Mouse (Mus musculus): ENCODE measurements around the gene Ces3b. TPM values are rescaled to one million over a fixed set of nuclear protein-coding genes. Genes with fewer than 3 reads are reported as not detected.
"Not testable (repeated sequence)": the region's sequence is repeated elsewhere in the genome, so short reads cannot be mapped to it uniquely, and the experiment has no call there.

Ces3b gene
- polyA plus RNA-seq, 2 experiments, result not detected

DNA sequence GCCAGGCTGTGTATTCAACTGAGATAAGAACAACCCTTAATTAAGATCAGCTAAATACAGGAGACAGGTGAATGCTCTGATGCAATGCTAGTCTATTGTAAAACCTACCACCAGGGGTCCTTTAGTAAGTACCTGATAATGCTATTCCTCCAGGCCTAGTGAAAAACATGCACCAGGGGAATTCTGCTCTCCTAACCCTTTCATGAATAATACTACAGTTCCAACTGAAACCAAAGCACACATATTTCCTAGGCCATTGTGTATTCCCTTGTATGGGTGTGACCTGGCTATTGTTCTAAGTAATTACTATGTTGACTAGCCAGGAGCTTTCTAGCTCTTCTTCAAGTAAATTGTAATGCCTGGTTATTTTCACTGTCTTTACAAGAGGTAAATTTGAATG, 23.5 kb upstream of the Ces3b start:
- H3K9ac ChIP-seq (ENCODE audit: low read depth, low read length, severe bottlenecking), result no peak overlapping the region
- peaks cover 4% of the 10 kb centered on the region; the same call in 1 of the 2 replicates for H3K9me3 ChIP-seq (ENCODE audit: control insufficient read depth, low read length)
- no peaks in the 10 kb centered on the region for H3K4me1 ChIP-seq (ENCODE audit: control insufficient read depth, insufficient read depth, low read length)
- H3K27ac ChIP-seq (replicated peaks; ENCODE audit: low read depth, low read length), result no peak overlapping the region
- H3K27me3 ChIP-seq (ENCODE audit: control insufficient read depth, insufficient read depth, low read length), result no peaks in the 10 kb centered on the region
- DNase-seq (ENCODE audit: low spot score), result no peak
- no peak for TF ChIP-seq POLR2A (IDR thresholded peaks at IDR 0.05; ENCODE audit: borderline replicate concordance, extremely low read depth, insufficient read depth, insufficient read length)
- ATAC-seq (ENCODE audit: low FRiP score, low read depth), result no peak
- no peaks in the 10 kb centered on the region for H3K36me3 ChIP-seq (ENCODE audit: control insufficient read depth, insufficient read depth, low read length)
- H3K4me2 ChIP-seq (replicated peaks; ENCODE audit: low read depth, low read length, severe bottlenecking), result no peak overlapping the region
- no peak overlapping the region for H3K4me3 ChIP-seq (replicated peaks; ENCODE audit: low read length)

- 18% methylated on average over 1 of the region's 1 CpGs for WGBS
- no peaks in the 10 kb centered on the region for H3K27me3 ChIP-seq (ENCODE audit: control insufficient read depth, insufficient read depth, low read length)
- H3K36me3 ChIP-seq (ENCODE audit: control insufficient read depth, insufficient read depth, low read length), result no peaks in the 10 kb centered on the region
- no peaks in the 10 kb centered on the region for H3K4me1 ChIP-seq (ENCODE audit: control insufficient read depth, insufficient read depth, low read length)
- TF ChIP-seq POLR2A (IDR thresholded peaks at IDR 0.05; ENCODE audit: borderline replicate concordance, extremely low read depth, insufficient read depth, insufficient read length), result no peak
- H3K9ac ChIP-seq (ENCODE audit: low read depth, low read length, severe bottlenecking), result no peak overlapping the region
- ATAC-seq (ENCODE audit: low FRiP score, low read depth) (peak; percentile 34; the same call in 1 of the 2 replicates), DNase-seq (ENCODE audit: low spot score) (peak; percentile 41)
- no peak overlapping the region for H3K27ac ChIP-seq (replicated peaks; ENCODE audit: low read depth, low read length)
- peaks cover 4% of the 10 kb centered on the region; the same call in 1 of the 2 replicates for H3K9me3 ChIP-seq (ENCODE audit: control insufficient read depth, low read length)
- H3K4me3 ChIP-seq (replicated peaks; ENCODE audit: low read length), result no peak overlapping the region
- H3K4me2 ChIP-seq (replicated peaks; ENCODE audit: low read depth, low read length, severe bottlenecking), result no peak overlapping the region
Measured at GRCm38 (mm10) chr8:105066761-105067160, 16.8 kb upstream of the Ces3b start.

GRCm38 (mm10) chr8:105067905-105068304, 15.6 kb upstream of the Ces3b start:
- ATAC-seq (ENCODE audit: low FRiP score, low read depth); DNase-seq (ENCODE audit: low spot score); H3K9me3 ChIP-seq (ENCODE audit: control insufficient read depth, low read length); H3K27ac ChIP-seq (replicated peaks; ENCODE audit: low read depth, low read length); H3K4me3 ChIP-seq (replicated peaks; ENCODE audit: low read length); H3K4me1 ChIP-seq (ENCODE audit: control insufficient read depth, insufficient read depth, low read length); H3K36me3 ChIP-seq (ENCODE audit: control insufficient read depth, insufficient read depth, low read length); H3K27me3 ChIP-seq (ENCODE audit: control insufficient read depth, insufficient read depth, low read length); H3K9ac ChIP-seq (ENCODE audit: low read depth, low read length, severe bottlenecking); H3K4me2 ChIP-seq (replicated peaks; ENCODE audit: low read depth, low read length, severe bottlenecking): not testable (repeated sequence)
- 68% methylated on average over 7 of the region's 7 CpGs for WGBS

- DNase-seq (ENCODE audit: low spot score), result no peak
- no peaks in the 10 kb centered on the region for H3K36me3 ChIP-seq (ENCODE audit: control insufficient read depth, insufficient read depth, low read length)
- no peak for ATAC-seq (ENCODE audit: low FRiP score, low read depth)
- H3K9ac ChIP-seq (ENCODE audit: low read depth, low read length, severe bottlenecking), result no peak overlapping the region
- H3K27me3 ChIP-seq (ENCODE audit: control insufficient read depth, insufficient read depth, low read length), result no peaks in the 10 kb centered on the region
- no peaks in the 10 kb centered on the region for H3K9me3 ChIP-seq (ENCODE audit: control insufficient read depth, low read length)
- H3K27ac ChIP-seq (replicated peaks; ENCODE audit: low read depth, low read length), result no peak overlapping the region
- no peak for TF ChIP-seq POLR2A (IDR thresholded peaks at IDR 0.05; ENCODE audit: borderline replicate concordance, extremely low read depth, insufficient read depth, insufficient read length)
- no peaks in the 10 kb centered on the region for H3K4me1 ChIP-seq (ENCODE audit: control insufficient read depth, insufficient read depth, low read length)
- H3K4me2 ChIP-seq (replicated peaks; ENCODE audit: low read depth, low read length, severe bottlenecking), result no peak overlapping the region
- no peak overlapping the region for H3K4me3 ChIP-seq (replicated peaks; ENCODE audit: low read length)
Measured at GRCm38 (mm10) chr8:105068971-105069370, 14.6 kb upstream of the Ces3b start.

DNA sequence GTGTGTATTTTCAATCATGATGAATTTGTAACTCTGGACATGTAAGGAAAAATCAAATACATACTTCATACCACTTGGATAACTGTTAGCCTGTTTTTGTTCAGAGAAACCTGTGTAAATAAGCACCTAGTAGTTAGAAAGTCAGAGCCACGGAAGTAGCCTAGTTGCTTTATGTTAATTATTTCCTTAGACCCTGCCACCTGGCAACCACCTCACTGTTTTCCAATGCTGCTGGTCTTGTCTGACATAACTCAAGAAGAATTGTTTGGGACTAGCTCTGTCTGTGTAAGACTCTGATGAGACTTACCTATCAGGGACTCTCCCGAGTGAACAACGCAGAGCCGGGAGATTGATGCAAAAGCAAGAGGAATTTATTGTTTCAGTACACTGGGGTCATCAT, 7.0 kb upstream of the Ces3b start:
- H3K27me3 ChIP-seq (ENCODE audit: control insufficient read depth, insufficient read depth, low read length), result no peaks in the 10 kb centered on the region

GRCm38 (mm10) chr8:105077071-105077470, 6.5 kb upstream of the Ces3b start:
- no peak overlapping the region for H3K27ac ChIP-seq (replicated peaks; ENCODE audit: low read depth, low read length)
- H3K9me3 ChIP-seq (ENCODE audit: control insufficient read depth, low read length), result no peaks in the 10 kb centered on the region
- no peak for DNase-seq (ENCODE audit: low spot score)
- no peak overlapping the region for H3K4me3 ChIP-seq (replicated peaks; ENCODE audit: low read length)
- no peak overlapping the region for H3K9ac ChIP-seq (ENCODE audit: low read depth, low read length, severe bottlenecking)
- H3K4me1 ChIP-seq (ENCODE audit: control insufficient read depth, insufficient read depth, low read length), result no peaks in the 10 kb centered on the region
- no peaks in the 10 kb centered on the region for H3K27me3 ChIP-seq (ENCODE audit: control insufficient read depth, insufficient read depth, low read length)
- no peak overlapping the region for H3K4me2 ChIP-seq (replicated peaks; ENCODE audit: low read depth, low read length, severe bottlenecking)
- ATAC-seq (ENCODE audit: low FRiP score, low read depth), result no peak
- no peak for TF ChIP-seq POLR2A (IDR thresholded peaks at IDR 0.05; ENCODE audit: borderline replicate concordance, extremely low read depth, insufficient read depth, insufficient read length)
- 67% methylated on average over 6 of the region's 6 CpGs for WGBS
- no peaks in the 10 kb centered on the region for H3K36me3 ChIP-seq (ENCODE audit: control insufficient read depth, insufficient read depth, low read length)

More for the DNA sequence above, 7.0 kb upstream of the Ces3b start:
- H3K4me3 ChIP-seq (replicated peaks; ENCODE audit: low read length), result no peak overlapping the region
- WGBS, result 87% methylated on average over 4 of the region's 4 CpGs
- no peaks in the 10 kb centered on the region for H3K9me3 ChIP-seq (ENCODE audit: control insufficient read depth, low read length)
- no peaks in the 10 kb centered on the region for H3K36me3 ChIP-seq (ENCODE audit: control insufficient read depth, insufficient read depth, low read length)
- no peaks in the 10 kb centered on the region for H3K4me1 ChIP-seq (ENCODE audit: control insufficient read depth, insufficient read depth, low read length)
- H3K9ac ChIP-seq (ENCODE audit: low read depth, low read length, severe bottlenecking), result no peak overlapping the region
- ATAC-seq (ENCODE audit: low FRiP score, low read depth), result no peak
- no peak overlapping the region for H3K27ac ChIP-seq (replicated peaks; ENCODE audit: low read depth, low read length)
- no peak for TF ChIP-seq POLR2A (IDR thresholded peaks at IDR 0.05; ENCODE audit: borderline replicate concordance, extremely low read depth, insufficient read depth, insufficient read length)
- H3K4me2 ChIP-seq (replicated peaks; ENCODE audit: low read depth, low read length, severe bottlenecking), result no peak overlapping the region
- DNase-seq (ENCODE audit: low spot score), result no peak

All from limb, embryonic 14.5 days (tissue).